Mouse (Mus musculus): ENCODE results near the gene Wnt10a. TPM values are rescaled to one million over a fixed set of nuclear protein-coding genes. Genes with fewer than 3 reads are reported as not detected.

Gene Wnt10a
- 0.41 and 0.75 TPM in 2 replicates for polyA plus RNA-seq (2015; fragmentation: Nextera tagmentation; extraction: Ambion mirVana)

GRCm38 (mm10) chr1:74791249-74791648, at the start of gene Wnt10a:
Gene Wnt10a, plus strand, starts transcription at chr1:74791516.

DNA sequence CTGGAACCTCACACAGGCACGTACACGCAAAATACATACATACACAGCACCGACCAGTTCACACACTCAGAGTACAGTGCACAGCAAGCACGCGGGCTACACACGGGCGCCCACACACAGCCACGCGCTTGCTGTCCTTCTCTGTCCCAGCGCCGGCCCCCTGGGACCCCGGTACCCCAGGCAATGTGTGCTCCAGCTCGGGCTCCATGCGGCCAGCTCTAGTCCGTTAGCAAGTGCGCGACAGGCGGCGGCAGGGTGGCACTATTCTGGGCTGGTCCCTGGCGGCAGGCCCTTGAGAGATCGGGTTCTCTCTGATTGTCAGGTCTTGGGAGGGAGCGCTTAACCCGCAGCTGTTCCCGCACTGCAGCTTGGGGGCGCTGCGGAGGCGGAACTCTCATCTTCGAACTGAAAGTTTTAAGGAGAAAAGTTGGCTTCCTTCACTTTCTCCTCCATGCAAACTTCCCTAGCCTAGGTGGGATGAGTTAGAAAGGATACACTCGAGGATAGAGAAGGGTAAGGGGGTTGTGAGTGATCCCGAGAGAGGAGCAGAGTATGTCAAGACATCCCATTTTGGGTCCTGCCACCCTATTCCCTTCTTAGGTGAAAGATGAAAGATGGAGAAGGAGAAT, 42.6 kb upstream of the Wnt10a start, which contains the start of gene Prkag3:
TSS of gene Prkag3 (minus strand) at position 579 of the 629 bp plus-strand sequence.

DNA sequence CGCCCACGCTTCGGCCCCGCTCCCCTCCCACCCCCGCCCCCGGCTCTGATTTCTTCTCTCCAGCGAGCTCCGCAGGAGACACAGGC, 19.6 kb upstream of the Wnt10a start, which contains the start of gene Wnt6:
TSS of gene Wnt6 (plus strand) at position 48 of the 86 bp plus-strand sequence.

Other genes starting within 250 kb of the Wnt10a start
- 11.7 and 11.9 TPM in 2 replicates for gene Plcd4, start 248.6 kb upstream of the Wnt10a start, polyA plus RNA-seq (2015; fragmentation: Nextera tagmentation; extraction: Ambion mirVana)
- 13.7 and 14.3 TPM in 2 replicates for gene Usp37, start 247.2 kb upstream of the Wnt10a start, polyA plus RNA-seq (2015; fragmentation: Nextera tagmentation; extraction: Ambion mirVana)
- gene Zfp142, start 203.3 kb upstream of the Wnt10a start, polyA plus RNA-seq (2015; fragmentation: Nextera tagmentation; extraction: Ambion mirVana) = 5.8 and 6.9 TPM in 2 replicates
- gene Bcs1l, start 203.2 kb upstream of the Wnt10a start, polyA plus RNA-seq (2015; fragmentation: Nextera tagmentation; extraction: Ambion mirVana) = 14.6 and 15.8 TPM in 2 replicates
- gene Rnf25, start 190.1 kb upstream of the Wnt10a start, polyA plus RNA-seq (2015; fragmentation: Nextera tagmentation; extraction: Ambion mirVana) = 44.8 and 49.6 TPM in 2 replicates
- gene Stk36, start 190.1 kb upstream of the Wnt10a start, polyA plus RNA-seq (2015; fragmentation: Nextera tagmentation; extraction: Ambion mirVana) = 8.4 and 10.6 TPM in 2 replicates
- gene Ttll4, start 129.8 kb upstream of the Wnt10a start, polyA plus RNA-seq (2015; fragmentation: Nextera tagmentation; extraction: Ambion mirVana) = 3.4 and 3.9 TPM in 2 replicates
- gene Cyp27a1, start 77.9 kb upstream of the Wnt10a start, polyA plus RNA-seq (2015; fragmentation: Nextera tagmentation; extraction: Ambion mirVana) = 3.3 and 4.4 TPM in 2 replicates
- 0.06 and 0.09 TPM in 2 replicates for gene Prkag3, start 42.3 kb upstream of the Wnt10a start, polyA plus RNA-seq (2015; fragmentation: Nextera tagmentation; extraction: Ambion mirVana)
- gene Wnt6, start 19.6 kb upstream of the Wnt10a start, polyA plus RNA-seq (2015; fragmentation: Nextera tagmentation; extraction: Ambion mirVana) = 9.5 and 18.5 TPM in 2 replicates
- gene Cdk5r2, start 63.4 kb downstream of the Wnt10a start, polyA plus RNA-seq (2015; fragmentation: Nextera tagmentation; extraction: Ambion mirVana) = 20.7 and 28.1 TPM in 2 replicates
- 0.15 TPM in 1 of 2 replicates, not detected in the other for gene Fev, start 93.9 kb downstream of the Wnt10a start, polyA plus RNA-seq (2015; fragmentation: Nextera tagmentation; extraction: Ambion mirVana)
- gene Cryba2, start 101.6 kb downstream of the Wnt10a start, polyA plus RNA-seq (2015; fragmentation: Nextera tagmentation; extraction: Ambion mirVana) = 0.75 and 1.1 TPM in 2 replicates
- 0.81 and 1.1 TPM in 2 replicates for gene Cfap65, start 144.1 kb downstream of the Wnt10a start, polyA plus RNA-seq (2015; fragmentation: Nextera tagmentation; extraction: Ambion mirVana)
- gene Ihh, start 160.2 kb downstream of the Wnt10a start, polyA plus RNA-seq (2015; fragmentation: Nextera tagmentation; extraction: Ambion mirVana) = 0.10 and 0.15 TPM in 2 replicates

Data from neural tube, postnatal 0 days (tissue).